Mouse (Mus musculus) frontal cortex, postnatal 14 days (tissue): ENCODE measurements at regions not wholly inside any gene's neighbourhood (a gene's known extent, or its start where the extent isn't known, plus 50 kb on each side); places are given as distances from the start of the nearest gene placed in this dataset.
"Not testable (repeated sequence)": the region's sequence is repeated elsewhere in the genome, so short reads cannot be mapped to it uniquely, and the experiment has no call there.

Experiments used
- DNase-seq, 2 experiments: peaks; one replicate each; pipeline ENCODE4 v3.0.0; 2022; ENCODE audit warnings: low spot score in 2 of 2

- no peak for DNase-seq
These were observed 247.0 kb downstream of the Enc1 start for GRCm38 (mm10) chr13:97487746-97488473.

GRCm38 (mm10) chr13:97486490-97486889 is 245.6 kb downstream of the Enc1 start:
- no peak for DNase-seq

- no peak for DNase-seq
These were observed 245.0 kb downstream of the Enc1 start for GRCm38 (mm10) chr13:97485886-97486285.

- no peak for DNase-seq
These were observed 244.1 kb downstream of the Enc1 start for GRCm38 (mm10) chr13:97484808-97485545.

- DNase-seq, result no peak
These were observed 242.8 kb downstream of the Enc1 start for GRCm38 (mm10) chr13:97483681-97484080.

GRCm38 (mm10) chr13:97482439-97482946 is 241.6 kb downstream of the Enc1 start:
- no peak for DNase-seq

- no peak for DNase-seq
These were observed 240.4 kb downstream of the Enc1 start for GRCm38 (mm10) chr13:97481259-97481658.

GRCm38 (mm10) chr13:97479066-97479586 is 238.2 kb downstream of the Enc1 start:
- no peak for DNase-seq

- no peak for DNase-seq
These were observed 233.1 kb downstream of the Enc1 start for GRCm38 (mm10) chr13:97473971-97474365.

- DNase-seq, result no peak
These were observed 232.5 kb downstream of the Enc1 start for GRCm38 (mm10) chr13:97473256-97473970.

- no peak for DNase-seq
These were observed 229.1 kb downstream of the Enc1 start for GRCm38 (mm10) chr13:97469999-97470398.

GRCm38 (mm10) chr13:97468874-97469593 is 228.1 kb downstream of the Enc1 start:
- DNase-seq, result no peak

GRCm38 (mm10) chr13:97466585-97466984 is 225.7 kb downstream of the Enc1 start:
- DNase-seq, result not testable (repeated sequence)

GRCm38 (mm10) chr13:97463798-97464197 is 222.9 kb downstream of the Enc1 start:
- DNase-seq, result no peak

GRCm38 (mm10) chr13:97462884-97463235 is 222.0 kb downstream of the Enc1 start:
- DNase-seq, result no peak

GRCm38 (mm10) chr13:97462110-97462883 is 221.4 kb downstream of the Enc1 start:
- DNase-seq, result no peak

GRCm38 (mm10) chr13:97461207-97461606 is 220.3 kb downstream of the Enc1 start:
- DNase-seq, result no peak

- no peak for DNase-seq
These were observed 218.2 kb downstream of the Enc1 start for GRCm38 (mm10) chr13:97459106-97459505.

- DNase-seq, result no peak
These were observed 215.1 kb downstream of the Enc1 start for GRCm38 (mm10) chr13:97455961-97456360.

- no peak for DNase-seq
These were observed 213.8 kb downstream of the Enc1 start for GRCm38 (mm10) chr13:97454715-97455114.

GRCm38 (mm10) chr13:97453469-97453868 is 212.6 kb downstream of the Enc1 start:
- DNase-seq, result no peak
